Mouse (Mus musculus) heart, postnatal 0 days (tissue): Measurements from ENCODE around the gene Eef2.

ENCODE experiments used
- CTCF ChIP-seq: IDR thresholded peaks from 2 replicates; pipeline ENCODE4 v1.5.1; 2016; ENCODE audit warnings: antibody characterized with exemption, control low read depth, low read depth
- EP300 ChIP-seq: IDR thresholded peaks from 2 replicates; pipeline ENCODE4 v1.6.1; 2016; ENCODE audit warnings: antibody characterized with exemption, low read depth

DNA sequence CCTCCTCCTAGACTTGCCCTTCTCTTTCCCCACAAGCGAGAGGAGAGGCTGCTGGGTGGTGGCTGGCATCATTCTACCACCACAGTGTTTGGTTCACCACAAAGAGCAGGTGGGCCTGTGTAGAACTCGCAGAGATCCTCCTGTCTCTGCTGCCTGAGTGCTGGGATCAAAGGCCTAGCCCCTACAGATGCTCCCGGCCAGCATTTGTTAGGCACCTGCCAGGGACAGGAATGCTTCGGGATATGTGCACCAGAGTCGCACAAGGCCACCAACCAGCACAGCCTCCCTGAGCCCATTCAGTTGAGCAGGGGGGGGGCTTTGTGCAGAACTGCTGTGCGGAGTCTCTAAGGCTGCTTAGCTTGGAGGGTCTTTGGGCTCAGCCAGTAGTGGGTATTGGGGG lies 31.1 kb upstream of the Eef2 start:
- TF ChIP-seq EP300, result no peak
- TF ChIP-seq CTCF, result no peak
